Mouse (Mus musculus): ENCODE results near the gene Slc39a5. TPM values are rescaled to one million over a fixed set of nuclear protein-coding genes. Genes with fewer than 3 reads are reported as not detected.

Gene Slc39a5
- total and polyA plus RNA-seq, 2 experiments from 2014 or later: not detected

GRCm38 (mm10) chr10:128396017-128396673 lies 4.9 kb downstream of the Slc39a5 start:
- DNase-seq (ENCODE audit: low spot score): no peak
- H3K4me1 ChIP-seq (ENCODE audit: control insufficient read depth, insufficient read depth): peaks cover 7% of the 10 kb centered on the region; the same call in 1 of the 2 replicates
- no peaks in the 10 kb centered on the region for H3K9me3 ChIP-seq (replicated peaks; ENCODE audit: control insufficient read depth, low read length)
- TF ChIP-seq CTCF (IDR thresholded peaks at IDR 0.05; ENCODE audit: low read depth) (no peak), EP300 (IDR thresholded peaks at IDR 0.05; ENCODE audit: low read depth) (no peak)
- H3K27me3 ChIP-seq (ENCODE audit: control insufficient read depth, insufficient read depth, low read length): no peaks in the 10 kb centered on the region
- peaks cover 32% of the 10 kb centered on the region for H3K36me3 ChIP-seq (replicated peaks; ENCODE audit: control insufficient read depth, insufficient read depth, low read length)
- H3K27ac ChIP-seq (ENCODE audit: low read depth): no peak overlapping the region
- ATAC-seq (ENCODE audit: insufficient read depth, low read depth): no peak
- 47% methylated on average over 11 of the region's 11 CpGs for WGBS
- H3K4me3 ChIP-seq (ENCODE audit: low read depth, low read length): no peak overlapping the region
- H3K4me2 ChIP-seq (ENCODE audit: low read depth, low read length): no peak overlapping the region
- no peak overlapping the region for H3K9ac ChIP-seq (replicated peaks; ENCODE audit: low read depth, low read length)

DNA sequence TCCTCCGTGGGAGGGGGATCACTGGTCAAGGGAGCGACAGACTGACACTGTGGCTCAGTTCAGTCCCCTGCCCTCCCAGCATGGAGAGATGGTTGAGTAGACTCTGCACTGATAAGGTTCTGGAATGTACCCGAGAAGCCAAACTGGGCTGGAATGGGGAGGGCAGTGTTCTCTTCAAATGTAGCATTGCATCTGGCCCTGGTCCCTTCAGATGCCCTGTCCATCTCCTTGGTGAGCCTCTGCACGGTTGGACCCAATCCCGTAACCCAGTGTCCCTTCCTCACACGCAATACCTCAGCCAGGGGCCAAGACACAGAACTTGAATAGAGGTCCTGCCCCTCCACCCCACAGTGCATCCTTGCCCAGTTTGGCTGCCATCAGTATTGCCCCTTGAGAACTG lies 9.2 kb downstream of the Slc39a5 start:
- peak; percentile 8; the same call in 1 of the 2 replicates for ATAC-seq (ENCODE audit: insufficient read depth, low read depth)
- DNase-seq (ENCODE audit: low spot score): no peak
- H3K27ac ChIP-seq (ENCODE audit: low read depth): no peak overlapping the region
- TF ChIP-seq CTCF (IDR thresholded peaks at IDR 0.05; ENCODE audit: low read depth) (no peak), EP300 (IDR thresholded peaks at IDR 0.05; ENCODE audit: low read depth) (no peak)
- 42% methylated on average over 6 of the region's 6 CpGs for WGBS
- no peak overlapping the region for H3K9ac ChIP-seq (replicated peaks; ENCODE audit: low read depth, low read length)
- peaks cover 75% of the 10 kb centered on the region for H3K36me3 ChIP-seq (replicated peaks; ENCODE audit: control insufficient read depth, insufficient read depth, low read length)
- no peak overlapping the region for H3K4me2 ChIP-seq (ENCODE audit: low read depth, low read length)
- H3K4me3 ChIP-seq (ENCODE audit: low read depth, low read length): no peak overlapping the region
- no peaks in the 10 kb centered on the region for H3K9me3 ChIP-seq (replicated peaks; ENCODE audit: control insufficient read depth, low read length)
- H3K27me3 ChIP-seq (ENCODE audit: control insufficient read depth, insufficient read depth, low read length): no peaks in the 10 kb centered on the region
- H3K4me1 ChIP-seq (ENCODE audit: control insufficient read depth, insufficient read depth): peaks cover 14% of the 10 kb centered on the region; the same call in 1 of the 2 replicates

DNA sequence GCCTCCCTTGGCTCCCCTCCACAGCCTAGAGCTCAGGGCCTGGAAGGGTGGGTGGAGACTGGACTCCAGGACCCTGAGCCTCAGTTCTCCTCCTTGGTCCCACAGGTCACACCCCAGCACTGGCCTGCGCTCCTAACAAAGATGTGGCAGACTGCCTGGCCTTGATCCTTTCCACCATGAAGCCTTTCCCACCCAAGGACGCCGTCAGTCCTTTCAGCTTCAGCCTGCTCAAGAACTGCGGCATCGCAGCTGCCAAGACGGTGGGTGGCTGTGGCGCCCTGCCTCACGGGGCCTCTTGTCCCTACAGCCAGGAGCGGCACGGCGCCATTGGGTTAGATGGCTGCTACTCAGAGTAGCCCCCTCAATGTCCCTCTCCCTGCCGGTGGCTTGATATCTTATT lies 10.7 kb downstream of the Slc39a5 start:
- no peak overlapping the region for H3K27ac ChIP-seq (ENCODE audit: low read depth)
- peaks cover 14% of the 10 kb centered on the region; the same call in 1 of the 2 replicates for H3K4me1 ChIP-seq (ENCODE audit: control insufficient read depth, insufficient read depth)
- no peak for DNase-seq (ENCODE audit: low spot score)
- no peak overlapping the region for H3K4me2 ChIP-seq (ENCODE audit: low read depth, low read length)
- H3K9ac ChIP-seq (replicated peaks; ENCODE audit: low read depth, low read length): no peak overlapping the region
- ATAC-seq (ENCODE audit: insufficient read depth, low read depth): no peak
- TF ChIP-seq EP300 (IDR thresholded peaks at IDR 0.05; ENCODE audit: low read depth) (no peak), CTCF (IDR thresholded peaks at IDR 0.05; ENCODE audit: low read depth) (no peak)
- no peaks in the 10 kb centered on the region for H3K9me3 ChIP-seq (replicated peaks; ENCODE audit: control insufficient read depth, low read length)
- H3K36me3 ChIP-seq (replicated peaks; ENCODE audit: control insufficient read depth, insufficient read depth, low read length): peaks cover 90% of the 10 kb centered on the region
- no peak overlapping the region for H3K4me3 ChIP-seq (ENCODE audit: low read depth, low read length)
- no peaks in the 10 kb centered on the region for H3K27me3 ChIP-seq (ENCODE audit: control insufficient read depth, insufficient read depth, low read length)
- 86% methylated on average over 12 of the region's 12 CpGs for WGBS

DNA sequence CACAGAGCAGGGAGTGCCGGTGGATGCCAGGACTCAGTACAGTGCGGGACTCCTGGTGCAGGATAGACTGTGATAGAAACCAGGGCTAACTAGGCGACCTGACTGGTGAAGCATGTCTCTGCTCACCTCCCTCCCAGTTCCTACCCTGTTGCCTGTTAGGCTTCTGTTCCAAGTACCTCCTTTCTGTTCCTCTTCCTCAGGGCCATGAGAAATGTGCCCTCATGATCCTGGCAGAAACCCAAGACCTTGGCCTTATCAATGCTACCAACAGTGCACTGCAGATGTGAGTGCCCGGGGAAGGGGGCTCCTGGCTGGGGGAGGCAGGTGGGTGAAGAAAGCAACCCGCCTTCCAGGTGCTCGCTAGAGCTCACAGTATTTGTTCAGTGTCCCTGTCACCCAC lies 11.5 kb downstream of the Slc39a5 start:
- DNase-seq (ENCODE audit: low spot score): no peak
- no peak overlapping the region for H3K4me2 ChIP-seq (ENCODE audit: low read depth, low read length)
- H3K4me3 ChIP-seq (ENCODE audit: low read depth, low read length): no peak overlapping the region
- H3K27me3 ChIP-seq (ENCODE audit: control insufficient read depth, insufficient read depth, low read length): no peaks in the 10 kb centered on the region
- TF ChIP-seq EP300 (IDR thresholded peaks at IDR 0.05; ENCODE audit: low read depth) (no peak), CTCF (IDR thresholded peaks at IDR 0.05; ENCODE audit: low read depth) (no peak)
- no peak overlapping the region for H3K27ac ChIP-seq (ENCODE audit: low read depth)
- peaks cover 14% of the 10 kb centered on the region; the same call in 1 of the 2 replicates for H3K4me1 ChIP-seq (ENCODE audit: control insufficient read depth, insufficient read depth)
- ATAC-seq (ENCODE audit: insufficient read depth, low read depth): peak; percentile 33; the same call in 1 of the 2 replicates
- WGBS: 48% methylated on average over 6 of the region's 6 CpGs
- no peak overlapping the region for H3K9ac ChIP-seq (replicated peaks; ENCODE audit: low read depth, low read length)
- peaks cover 98% of the 10 kb centered on the region for H3K36me3 ChIP-seq (replicated peaks; ENCODE audit: control insufficient read depth, insufficient read depth, low read length)
- no peaks in the 10 kb centered on the region for H3K9me3 ChIP-seq (replicated peaks; ENCODE audit: control insufficient read depth, low read length)

- Histone ChIP-seq H3K27me3 (ENCODE audit: control insufficient read depth, insufficient read depth, low read length) (no peaks in the 10 kb centered on the region), H3K9ac (replicated peaks; ENCODE audit: low read depth, low read length) (no peak overlapping the region), H3K4me1 (ENCODE audit: control insufficient read depth, insufficient read depth) (peaks cover 14% of the 10 kb centered on the region; the same call in 1 of the 2 replicates), H3K9me3 (replicated peaks; ENCODE audit: control insufficient read depth, low read length) (no peaks in the 10 kb centered on the region), H3K27ac (ENCODE audit: low read depth) (no peak overlapping the region), H3K36me3 (replicated peaks; ENCODE audit: control insufficient read depth, insufficient read depth, low read length) (peaks cover 100% of the 10 kb centered on the region), H3K4me2 (ENCODE audit: low read depth, low read length) (no peak overlapping the region), H3K4me3 (ENCODE audit: low read depth, low read length) (no peak overlapping the region)
- WGBS: 86% methylated on average over 14 of the region's 14 CpGs
- TF ChIP-seq CTCF (IDR thresholded peaks at IDR 0.05; ENCODE audit: low read depth): no peak
- TF ChIP-seq EP300 (IDR thresholded peaks at IDR 0.05; ENCODE audit: low read depth): no peak
- DNase-seq (ENCODE audit: low spot score) (no peak), ATAC-seq (ENCODE audit: insufficient read depth, low read depth) (no peak)
Measured at GRCm38 (mm10) chr10:128388941-128389340, 12.1 kb downstream of the Slc39a5 start.

- no peak overlapping the region for H3K4me3 ChIP-seq (ENCODE audit: low read depth, low read length)
- 92% methylated on average over 7 of the region's 7 CpGs for WGBS
- 0 out of 2 replicates have a peak, but pooled peaks cover 6% of the 10 kb centered on the region for H3K4me1 ChIP-seq (ENCODE audit: control insufficient read depth, insufficient read depth)
- no peak for ATAC-seq (ENCODE audit: insufficient read depth, low read depth)
- no peak for DNase-seq (ENCODE audit: low spot score)
- peaks cover 98% of the 10 kb centered on the region for H3K36me3 ChIP-seq (replicated peaks; ENCODE audit: control insufficient read depth, insufficient read depth, low read length)
- H3K4me2 ChIP-seq (ENCODE audit: low read depth, low read length): no peak overlapping the region
- H3K27ac ChIP-seq (ENCODE audit: low read depth): no peak overlapping the region
- H3K27me3 ChIP-seq (ENCODE audit: control insufficient read depth, insufficient read depth, low read length): no peaks in the 10 kb centered on the region
- no peaks in the 10 kb centered on the region for H3K9me3 ChIP-seq (replicated peaks; ENCODE audit: control insufficient read depth, low read length)
- TF ChIP-seq EP300 (IDR thresholded peaks at IDR 0.05; ENCODE audit: low read depth) (no peak), CTCF (IDR thresholded peaks at IDR 0.05; ENCODE audit: low read depth) (no peak)
- H3K9ac ChIP-seq (replicated peaks; ENCODE audit: low read depth, low read length): no peak overlapping the region
Measured at GRCm38 (mm10) chr10:128385902-128386301, 15.1 kb downstream of the Slc39a5 start.

Measured in heart, postnatal 0 days (tissue).